23 mouse cellular contexts compared by ENCODE assay signal in genomic region chr1:63120382-63120781, GRCm38 (mm10).
"Had no signal": no experiment of that assay in that cellular context is flagged by ENCODE, and none has a peak within 500 bp of the region (broad histone marks: within the 10 kb centered on the region; RNA-seq: fewer than 3 reads in every experiment).

No protein-coding gene starts in this region.

- H3K27ac ChIP-seq: kidney, postnatal 0 days; layer of hippocampus, adult 2 months; limb, embryonic 12.5 days; limb, embryonic 15.5 days; midbrain, embryonic 12.5 days; midbrain, embryonic 15.5 days; neural tube, embryonic 12.5 days; neural tube, embryonic 15.5 days; stomach, postnatal 0 days had no signal

- DNase-seq: kidney, adult 2 months; kidney, postnatal 25 days; layer of hippocampus, adult 9-11 months; left cerebral cortex, postnatal 4 days; lung, adult 2 months; lung, postnatal 14 days; lung, postnatal 4 days; right cerebral cortex, adult 18-20 months; right cerebral cortex, postnatal 14 days; right cerebral cortex, postnatal 4 days; thymus, adult 2 months; thymus, postnatal 14 days; thymus, postnatal 4 days had no signal

- H3K9me3 ChIP-seq: limb, embryonic 12.5 days; limb, embryonic 15.5 days; midbrain, embryonic 15.5 days; neural tube, embryonic 15.5 days had no signal

- ATAC-seq: intestine, postnatal 0 days; midbrain, embryonic 15.5 days had no signal

- H3K4me3 ChIP-seq: layer of hippocampus, adult 2 months; limb, embryonic 12.5 days; limb, embryonic 15.5 days; midbrain, embryonic 12.5 days; midbrain, embryonic 15.5 days; neural tube, embryonic 12.5 days; neural tube, embryonic 15.5 days had no signal

- H3K27me3 ChIP-seq: limb, embryonic 12.5 days; limb, embryonic 15.5 days; midbrain, embryonic 12.5 days; midbrain, embryonic 15.5 days; neural tube, embryonic 12.5 days; neural tube, embryonic 15.5 days had no signal

- H3K9ac ChIP-seq: limb, embryonic 12.5 days; limb, embryonic 15.5 days; midbrain, embryonic 12.5 days; midbrain, embryonic 15.5 days; neural tube, embryonic 12.5 days; neural tube, embryonic 15.5 days had no signal
